Mouse (Mus musculus) embryonic facial prominence, embryonic 12.5 days (tissue): ENCODE results near the gene Abcd3. TPM values are rescaled to one million over a fixed set of nuclear protein-coding genes. Genes with fewer than 3 reads are reported as not detected.
"Not testable (repeated sequence)": the region's sequence is repeated elsewhere in the genome, so short reads cannot be mapped to it uniquely, and the experiment has no call there.

Experiments
- ATAC-seq: fragments of 200-750 bp; cut with Nextera tagmentation; 2 replicates; pipeline ENCODE4 v1.8.0; 2017; ENCODE audit not compliant: insufficient number of reproducible peaks, insufficient read depth, low FRiP score, low TSS enrichment
- H3K27ac ChIP-seq: fragments of 300-500 bp; sonication (generic); 2 replicates; pipeline ENCODE4 v1.5.1; 2016; ENCODE audit warnings: mild to moderate bottlenecking
- H3K27me3 ChIP-seq: fragments of 300-500 bp; sonication (generic); 2 replicates; pipeline ENCODE4 v1.6.1; 2016; ENCODE audit warnings: mild to moderate bottlenecking, moderate library complexity
- H3K36me3 ChIP-seq: fragments of 300-500 bp; sonication (generic); 2 replicates; pipeline ENCODE4 v1.6.1; 2016; ENCODE audit warnings: mild to moderate bottlenecking
- H3K4me1 ChIP-seq: fragments of 300-500 bp; sonication (generic); 2 replicates; pipeline ENCODE4 v1.6.1; 2016
- H3K4me2 ChIP-seq: fragments of 300-500 bp; sonication (generic); replicated peaks from 2 replicates; pipeline ENCODE4 v1.6.1; 2016; ENCODE audit warnings: mild to moderate bottlenecking, moderate library complexity
- H3K4me3 ChIP-seq: fragments of 300-500 bp; sonication (generic); 2 replicates; pipeline ENCODE4 v1.5.1; 2016; ENCODE audit warnings: mild to moderate bottlenecking
- H3K9ac ChIP-seq: fragments of 300-500 bp; sonication (generic); 2 replicates; pipeline ENCODE4 v1.6.1; 2016; ENCODE audit warnings: mild to moderate bottlenecking, moderate library complexity
- H3K9me3 ChIP-seq: fragments of 300-500 bp; sonication (generic); 2 replicates; pipeline ENCODE4 v1.6.1; 2016; ENCODE audit warnings: mild to moderate bottlenecking, moderate library complexity
- WGBS: fragments of 180-500 bp; shearing (Covaris S2); methylation state at CpG from one replicate; pipeline ENCODE4 v1.1.7; 2016; 5-methylcytosine and 5-hydroxymethylcytosine counted together
- polyA plus RNA-seq: library from polyadenylated mRNA; unstranded; fragments of >200 nt; fragmentation: Nextera tagmentation; extraction: Ambion mirVana; gene quantifications from 2 replicates; pipeline ENCODE4 v1.2.1, GENCODE M21; 2016

Gene Abcd3
- polyA plus RNA-seq, 1 experiment from 2014 or later, result 64.2 TPM

- no peak overlapping the region for H3K4me2 ChIP-seq
- WGBS, result 90% methylated on average over 5 of the region's 5 CpGs
- H3K27ac ChIP-seq, result no peak overlapping the region
- H3K4me3 ChIP-seq, result no peak overlapping the region
- no peaks in the 10 kb centered on the region for H3K9me3 ChIP-seq
- H3K9ac ChIP-seq, result no peak overlapping the region
- no peaks in the 10 kb centered on the region for H3K4me1 ChIP-seq
- no peak for ATAC-seq
- H3K36me3 ChIP-seq, result peaks cover 45% of the 10 kb centered on the region
- no peaks in the 10 kb centered on the region for H3K27me3 ChIP-seq
Observed at GRCm38 (mm10) chr3:121766818-121767217, 48.3 kb downstream of the Abcd3 start.

GRCm38 (mm10) chr3:121766048-121766447 is 49.1 kb downstream of the Abcd3 start:
- no peak for ATAC-seq
- Histone ChIP-seq H3K9ac (no peak overlapping the region), H3K4me3 (no peak overlapping the region), H3K4me2 (no peak overlapping the region), H3K9me3 (no peaks in the 10 kb centered on the region), H3K4me1 (no peaks in the 10 kb centered on the region), H3K36me3 (peaks cover 40% of the 10 kb centered on the region), H3K27ac (no peak overlapping the region), H3K27me3 (no peaks in the 10 kb centered on the region)

- no peaks in the 10 kb centered on the region for H3K4me1 ChIP-seq
- 66% methylated on average over 4 of the region's 4 CpGs for WGBS
- H3K27ac ChIP-seq, result no peak overlapping the region
- no peak overlapping the region for H3K9ac ChIP-seq
- no peaks in the 10 kb centered on the region for H3K27me3 ChIP-seq
- H3K9me3 ChIP-seq, result no peaks in the 10 kb centered on the region
- H3K4me3 ChIP-seq, result no peak overlapping the region
- peaks cover 16% of the 10 kb centered on the region for H3K36me3 ChIP-seq
- H3K4me2 ChIP-seq, result no peak overlapping the region
- 0 out of 2 replicates have a peak, but pooled peaks have one; percentile 60 for ATAC-seq
Observed at GRCm38 (mm10) chr3:121762056-121762852, 52.8 kb downstream of the Abcd3 start.

GRCm38 (mm10) chr3:121758373-121758772 is 56.7 kb downstream of the Abcd3 start:
- no peaks in the 10 kb centered on the region for H3K36me3 ChIP-seq
- no peak for ATAC-seq
- H3K27ac ChIP-seq, result peak overlapping the region; percentile 41; the same call in 1 of the 2 replicates
- peaks cover 6% of the 10 kb centered on the region for H3K4me1 ChIP-seq
- H3K9ac ChIP-seq, result no peak overlapping the region
- no peak overlapping the region for H3K4me2 ChIP-seq
- H3K9me3 ChIP-seq, result no peaks in the 10 kb centered on the region
- no peaks in the 10 kb centered on the region for H3K27me3 ChIP-seq
- WGBS, result 53% methylated on average over 7 of the region's 7 CpGs
- no peak overlapping the region for H3K4me3 ChIP-seq

- no peaks in the 10 kb centered on the region for H3K9me3 ChIP-seq
- 42% methylated on average over 3 of the region's 3 CpGs for WGBS
- H3K27me3 ChIP-seq, result no peaks in the 10 kb centered on the region
- 0 out of 2 replicates have a peak overlapping the region, but pooled peaks have one; percentile 41 for H3K27ac ChIP-seq
- ATAC-seq, result no peak
- no peak overlapping the region for H3K4me3 ChIP-seq
- no peak overlapping the region for H3K4me2 ChIP-seq
- H3K9ac ChIP-seq, result no peak overlapping the region
- no peaks in the 10 kb centered on the region for H3K36me3 ChIP-seq
- peaks cover 6% of the 10 kb centered on the region for H3K4me1 ChIP-seq
Observed at GRCm38 (mm10) chr3:121755152-121755551, 60.0 kb downstream of the Abcd3 start.

GRCm38 (mm10) chr3:121754319-121755090 is 60.6 kb downstream of the Abcd3 start:
- 0 out of 2 replicates have a peak overlapping the region, but pooled peaks have one; percentile 41 for H3K27ac ChIP-seq
- not testable (repeated sequence) for H3K36me3 ChIP-seq, H3K27me3 ChIP-seq, H3K9me3 ChIP-seq, H3K4me3 ChIP-seq, H3K4me2 ChIP-seq, H3K9ac ChIP-seq, ATAC-seq, H3K4me1 ChIP-seq
- whole genome bisulfite sequencing, result 81% methylated on average over 10 of the region's 10 CpGs

GRCm38 (mm10) chr3:121741186-121741848 is 73.8 kb downstream of the Abcd3 start:
- H3K27ac ChIP-seq, ATAC-seq, H3K36me3 ChIP-seq, H3K4me1 ChIP-seq, H3K27me3 ChIP-seq, H3K4me3 ChIP-seq, H3K9ac ChIP-seq, H3K9me3 ChIP-seq, H3K4me2 ChIP-seq: not testable (repeated sequence)
- WGBS, result 85% methylated on average over 4 of the region's 4 CpGs

- WGBS, result 51% methylated on average over 17 of the region's 17 CpGs
- Histone ChIP-seq H3K4me2 (no peak overlapping the region), H3K27ac (no peak overlapping the region), H3K9me3 (no peaks in the 10 kb centered on the region), H3K36me3 (no peaks in the 10 kb centered on the region), H3K9ac (no peak overlapping the region), H3K4me1 (peaks cover 6% of the 10 kb centered on the region), H3K4me3 (no peak overlapping the region), H3K27me3 (no peaks in the 10 kb centered on the region)
- no peak for ATAC-seq
Observed at GRCm38 (mm10) chr3:121739489-121740213, 75.5 kb downstream of the Abcd3 start.

- no peak overlapping the region for H3K27ac ChIP-seq
- WGBS, result 67% methylated on average over 9 of the region's 9 CpGs
- H3K27me3 ChIP-seq, result no peaks in the 10 kb centered on the region
- no peak overlapping the region for H3K4me3 ChIP-seq
- ATAC-seq, result no peak
- no peaks in the 10 kb centered on the region for H3K9me3 ChIP-seq
- no peak overlapping the region for H3K9ac ChIP-seq
- peaks cover 4% of the 10 kb centered on the region; the same call in 1 of the 2 replicates for H3K36me3 ChIP-seq
- peaks cover 6% of the 10 kb centered on the region for H3K4me1 ChIP-seq
- H3K4me2 ChIP-seq, result no peak overlapping the region
Observed at GRCm38 (mm10) chr3:121738742-121739342, 76.3 kb downstream of the Abcd3 start.

GRCm38 (mm10) chr3:121737901-121738300 is 77.2 kb downstream of the Abcd3 start:
- Histone ChIP-seq H3K4me3 (no peak overlapping the region), H3K4me2 (no peak overlapping the region), H3K27me3 (no peaks in the 10 kb centered on the region), H3K9me3 (no peaks in the 10 kb centered on the region), H3K27ac (no peak overlapping the region), H3K36me3 (peaks cover 5% of the 10 kb centered on the region; the same call in 1 of the 2 replicates), H3K4me1 (peaks cover 6% of the 10 kb centered on the region), H3K9ac (no peak overlapping the region)
- no peak for ATAC-seq
- WGBS, result 69% methylated on average over 2 of the region's 2 CpGs

- Histone ChIP-seq H3K36me3 (peaks cover 9% of the 10 kb centered on the region; the same call in 1 of the 2 replicates), H3K27ac (no peak overlapping the region), H3K4me1 (peaks cover 6% of the 10 kb centered on the region), H3K9ac (no peak overlapping the region), H3K4me3 (no peak overlapping the region), H3K27me3 (no peaks in the 10 kb centered on the region), H3K9me3 (no peaks in the 10 kb centered on the region), H3K4me2 (no peak overlapping the region)
- 13% methylated on average over 1 of the region's 1 CpGs for WGBS
- no peak for ATAC-seq
Observed at GRCm38 (mm10) chr3:121737453-121737852, 77.6 kb downstream of the Abcd3 start.
